Mouse (Mus musculus): Measurements from ENCODE around the gene Eif3m. TPM values are rescaled to one million over a fixed set of nuclear protein-coding genes. Genes with fewer than 3 reads are reported as not detected.
A peak's percentile ranks its signal among the peaks of the same experiment; 100 is the strongest.

Gene Eif3m
- polyA plus RNA-seq, 1 experiment: 9.0 TPM

DNA sequence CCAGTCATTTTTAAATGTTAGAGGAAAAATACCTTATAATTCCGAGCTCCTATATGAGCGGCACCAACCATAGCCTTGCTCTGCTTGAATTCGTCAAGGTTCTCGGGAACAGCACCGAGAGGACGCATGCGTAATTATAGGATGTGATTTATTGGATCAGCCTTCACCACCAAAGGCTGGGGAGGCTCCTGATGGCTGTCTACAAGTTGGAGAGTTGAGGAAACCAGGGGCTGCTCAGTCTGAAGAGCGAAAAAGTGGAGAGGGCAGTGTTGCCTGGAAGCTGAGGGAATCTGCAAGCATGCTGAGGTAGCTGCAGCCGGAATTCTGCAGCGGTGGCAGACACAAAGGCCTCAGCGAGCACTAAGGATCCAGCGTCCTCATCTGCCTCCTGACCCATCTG lies 4.4 kb upstream of the Eif3m start:
- peaks cover 23% of the 10 kb centered on the region for H3K4me1 ChIP-seq
- H3K27me3 ChIP-seq (replicated peaks): peaks cover 3% of the 10 kb centered on the region
- H3K36me3 ChIP-seq (replicated peaks; ENCODE audit: low read length): peaks cover 3% of the 10 kb centered on the region
- H3K9me3 ChIP-seq: no peaks in the 10 kb centered on the region
- no peak overlapping the region for H3K4me3 ChIP-seq (replicated peaks)
- TF ChIP-seq FLI1 (IDR thresholded peaks at IDR 0.05; ENCODE audit: low read length): no peak
- no peak for TF ChIP-seq GATA1 (IDR thresholded peaks at IDR 0.05; ENCODE audit: borderline replicate concordance, low read length)

DNA sequence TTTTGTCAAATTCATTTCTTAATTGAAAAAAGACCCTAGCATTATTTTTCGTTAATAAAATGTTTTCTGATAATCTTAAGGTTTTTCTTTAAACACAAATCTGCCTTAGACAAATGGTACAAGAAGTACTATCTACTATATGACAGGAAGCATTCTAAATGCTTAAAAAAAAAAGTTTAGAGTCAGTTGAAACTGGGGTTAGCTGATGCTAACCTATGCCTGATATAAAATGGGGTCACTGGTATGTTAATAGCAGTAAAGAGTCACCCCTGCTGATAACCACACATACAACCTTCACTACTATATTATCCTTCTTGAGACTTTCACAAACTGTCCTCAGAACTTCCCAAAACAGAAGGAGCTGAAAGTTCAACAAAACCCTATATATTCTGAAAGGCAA lies 2.6 kb upstream of the Eif3m start:
- Histone ChIP-seq H3K27me3 (replicated peaks) (peaks cover 2% of the 10 kb centered on the region), H3K4me1 (peaks cover 30% of the 10 kb centered on the region), H3K4me3 (replicated peaks) (no peak overlapping the region)

DNA sequence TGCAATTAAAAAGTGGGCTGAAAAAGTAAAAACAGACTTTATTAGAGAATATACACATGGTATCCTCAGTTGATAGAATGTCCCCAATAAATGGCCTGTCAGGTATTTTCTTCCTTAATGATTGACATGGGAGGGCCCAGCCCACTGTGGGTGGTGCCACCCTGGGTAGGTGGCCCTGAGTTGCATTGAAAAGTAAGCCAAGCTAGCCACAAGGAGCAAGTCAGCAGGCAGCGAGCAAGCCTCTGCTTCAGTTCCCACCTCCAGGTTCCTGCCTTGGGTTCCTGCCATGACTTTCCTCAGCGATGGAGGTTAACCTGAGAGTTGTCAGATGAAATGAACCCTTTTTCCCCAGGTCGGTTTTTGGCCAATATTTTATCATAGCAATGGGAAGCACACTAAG lies 922 bp upstream of the Eif3m start:
- Histone ChIP-seq H3K4me1 (peaks cover 24% of the 10 kb centered on the region), H3K9me3 (no peaks in the 10 kb centered on the region), H3K36me3 (replicated peaks; ENCODE audit: low read length) (peaks cover 16% of the 10 kb centered on the region), H3K4me3 (replicated peaks) (peak overlapping the region; percentile 15), H3K27me3 (replicated peaks) (no peaks in the 10 kb centered on the region)
- no peak for TF ChIP-seq GATA1 (IDR thresholded peaks at IDR 0.05; ENCODE audit: borderline replicate concordance, low read length)
- no peak for TF ChIP-seq FLI1 (IDR thresholded peaks at IDR 0.05; ENCODE audit: low read length)

More for the DNA sequence above, 2.6 kb upstream of the Eif3m start:
- H3K9me3 ChIP-seq: no peaks in the 10 kb centered on the region
- H3K36me3 ChIP-seq (replicated peaks; ENCODE audit: low read length): peaks cover 3% of the 10 kb centered on the region
- no peak for TF ChIP-seq GATA1 (IDR thresholded peaks at IDR 0.05; ENCODE audit: borderline replicate concordance, low read length)
- TF ChIP-seq FLI1 (IDR thresholded peaks at IDR 0.05; ENCODE audit: low read length): no peak

DNA sequence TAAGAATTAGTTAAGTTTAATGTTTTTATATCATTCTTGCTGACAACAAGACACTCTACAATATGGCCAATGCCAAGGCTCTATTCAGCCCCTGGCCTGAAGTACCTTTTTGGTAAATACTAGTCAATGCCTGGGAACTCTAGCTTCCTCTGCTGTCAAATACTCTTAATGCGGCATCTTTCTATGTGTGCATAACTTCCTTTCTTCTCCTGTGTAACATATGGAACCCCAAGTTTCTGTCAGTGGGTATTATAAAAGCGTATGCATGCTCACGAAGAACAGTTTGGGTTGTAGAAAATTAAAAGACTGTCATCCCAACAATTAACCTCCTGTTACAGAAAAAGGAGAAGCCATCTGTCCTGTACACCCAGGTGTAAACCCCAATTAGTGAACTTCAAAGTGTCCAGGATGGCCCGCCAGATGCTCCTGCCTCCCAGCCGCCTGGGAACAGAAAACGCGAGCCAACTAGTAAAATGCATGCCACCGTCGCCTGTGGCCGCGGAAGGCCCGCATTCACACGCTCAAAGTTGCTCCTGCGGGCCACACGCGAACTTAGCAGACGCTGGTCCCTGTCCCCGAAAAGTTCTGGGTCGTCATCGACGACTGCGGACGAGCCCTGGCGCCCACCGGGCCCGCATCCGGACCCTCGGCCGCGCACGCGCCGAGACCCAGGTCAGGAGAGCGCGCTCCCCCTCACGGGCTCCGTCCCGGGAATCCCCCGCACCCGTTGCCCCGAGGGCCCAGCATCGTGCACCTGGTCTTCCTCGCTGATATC lies 501 bp downstream of the Eif3m start:
- peaks cover 30% of the 10 kb centered on the region for H3K36me3 ChIP-seq (replicated peaks; ENCODE audit: low read length)
- H3K27me3 ChIP-seq (replicated peaks): no peaks in the 10 kb centered on the region
- no peak for TF ChIP-seq FLI1 (IDR thresholded peaks at IDR 0.05; ENCODE audit: low read length)
- no peak for TF ChIP-seq GATA1 (IDR thresholded peaks at IDR 0.05; ENCODE audit: borderline replicate concordance, low read length)
- H3K9me3 ChIP-seq: no peaks in the 10 kb centered on the region
- H3K4me1 ChIP-seq: peaks cover 20% of the 10 kb centered on the region
- H3K4me3 ChIP-seq (replicated peaks): peak overlapping the region; percentile 98

DNA sequence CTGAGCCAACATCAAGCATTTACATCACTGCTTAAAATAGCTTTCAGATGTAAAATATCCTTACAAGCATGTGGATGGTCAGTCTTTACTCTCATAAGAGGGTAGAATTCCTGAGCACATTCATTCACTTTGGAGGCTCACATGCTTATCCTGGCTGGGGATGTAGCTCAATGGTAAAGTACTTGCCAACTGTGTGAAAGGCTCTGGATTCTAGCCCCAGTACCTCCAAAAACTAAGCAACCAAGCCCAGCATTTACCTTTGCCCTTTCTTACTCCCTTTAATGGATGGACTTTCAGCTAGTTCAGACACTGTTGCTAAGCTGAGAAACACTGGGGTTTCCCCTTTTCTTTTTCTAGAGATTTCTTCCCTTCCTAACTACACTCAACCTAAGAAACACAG lies 9.6 kb downstream of the Eif3m start:
- TF ChIP-seq FLI1 (IDR thresholded peaks at IDR 0.05; ENCODE audit: low read length): no peak
- TF ChIP-seq GATA1 (IDR thresholded peaks at IDR 0.05; ENCODE audit: borderline replicate concordance, low read length): no peak
- Histone ChIP-seq H3K4me3 (replicated peaks) (no peak overlapping the region), H3K9me3 (no peaks in the 10 kb centered on the region), H3K36me3 (replicated peaks; ENCODE audit: low read length) (peaks cover 95% of the 10 kb centered on the region), H3K4me1 (0 out of 2 replicates have a peak, but pooled peaks cover 12% of the 10 kb centered on the region), H3K27me3 (replicated peaks) (no peaks in the 10 kb centered on the region)

DNA sequence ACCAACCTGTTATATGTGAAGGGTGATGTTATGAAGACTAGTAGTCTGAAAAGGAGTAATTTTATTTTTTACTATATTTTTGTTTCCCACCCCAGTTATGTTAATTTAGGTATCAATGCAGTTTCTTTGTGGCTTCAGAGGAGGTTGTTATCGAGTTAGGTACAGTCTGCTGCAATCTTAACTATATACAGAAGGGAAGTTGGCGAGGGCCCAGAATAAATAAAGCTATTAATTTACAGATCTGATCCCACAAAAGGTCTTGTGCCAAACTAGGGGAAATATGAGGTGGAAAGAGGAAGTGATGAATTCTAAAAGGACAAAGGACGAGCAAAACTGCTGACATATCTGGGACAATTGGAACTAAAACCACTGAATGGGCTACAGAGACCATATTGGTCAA lies 20.7 kb downstream of the Eif3m start:
- Histone ChIP-seq H3K27me3 (replicated peaks) (no peaks in the 10 kb centered on the region), H3K9me3 (no peaks in the 10 kb centered on the region), H3K36me3 (replicated peaks; ENCODE audit: low read length) (peaks cover 61% of the 10 kb centered on the region), H3K4me1 (no peaks in the 10 kb centered on the region), H3K4me3 (replicated peaks) (no peak overlapping the region)
- no peak for TF ChIP-seq FLI1 (IDR thresholded peaks at IDR 0.05; ENCODE audit: low read length)
- TF ChIP-seq GATA1 (IDR thresholded peaks at IDR 0.05; ENCODE audit: borderline replicate concordance, low read length): no peak

DNA sequence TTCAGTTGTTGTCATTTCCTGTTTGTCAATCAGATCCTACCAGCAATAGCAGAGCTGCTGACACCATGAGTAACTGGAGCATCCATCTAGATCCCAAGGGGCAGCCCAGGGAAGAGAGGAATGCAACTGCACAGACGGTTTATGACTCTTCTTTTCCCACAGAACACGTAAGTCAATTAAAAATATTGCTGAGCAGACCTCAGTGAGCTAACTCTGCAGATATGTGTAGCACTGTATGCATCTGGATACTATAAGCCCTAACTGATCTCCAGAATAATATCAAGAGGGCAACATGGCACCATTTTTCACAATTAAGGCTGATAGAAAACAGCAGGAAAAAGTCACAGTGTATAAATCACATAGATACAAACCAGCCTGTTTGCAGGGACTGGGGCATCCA lies 22.4 kb downstream of the Eif3m start:
- Histone ChIP-seq H3K9me3 (no peaks in the 10 kb centered on the region), H3K27me3 (replicated peaks) (no peaks in the 10 kb centered on the region), H3K36me3 (replicated peaks; ENCODE audit: low read length) (peaks cover 47% of the 10 kb centered on the region), H3K4me1 (no peaks in the 10 kb centered on the region), H3K4me3 (replicated peaks) (no peak overlapping the region)
- no peak for TF ChIP-seq GATA1 (IDR thresholded peaks at IDR 0.05; ENCODE audit: borderline replicate concordance, low read length)
- no peak for TF ChIP-seq FLI1 (IDR thresholded peaks at IDR 0.05; ENCODE audit: low read length)

DNA sequence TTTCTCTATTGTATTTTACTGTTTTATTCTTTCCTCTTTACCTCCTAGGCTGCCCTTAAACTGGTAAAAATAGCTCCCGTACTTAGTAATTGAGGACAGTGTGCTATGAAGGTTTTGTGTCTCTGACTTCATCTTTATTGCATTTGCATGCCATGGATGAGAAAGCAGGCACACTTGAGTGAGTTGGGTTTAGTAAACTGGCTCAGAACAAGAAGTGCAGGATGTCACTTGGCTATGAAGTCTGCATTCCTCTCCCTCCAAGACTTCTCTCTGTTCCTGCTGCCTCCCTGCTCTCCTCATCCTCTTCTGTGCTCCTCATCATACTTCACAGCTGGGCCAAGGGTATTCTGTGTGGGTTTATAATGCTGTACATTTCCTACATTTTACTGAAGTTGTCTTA lies 27.9 kb downstream of the Eif3m start:
- H3K36me3 ChIP-seq (replicated peaks; ENCODE audit: low read length): peaks cover 9% of the 10 kb centered on the region
- TF ChIP-seq FLI1 (IDR thresholded peaks at IDR 0.05; ENCODE audit: low read length): no peak
- no peak for TF ChIP-seq GATA1 (IDR thresholded peaks at IDR 0.05; ENCODE audit: borderline replicate concordance, low read length)
- H3K27me3 ChIP-seq (replicated peaks): no peaks in the 10 kb centered on the region
- H3K9me3 ChIP-seq: no peaks in the 10 kb centered on the region
- H3K4me3 ChIP-seq (replicated peaks): no peak overlapping the region
- peaks cover 4% of the 10 kb centered on the region; the same call in 1 of the 2 replicates for H3K4me1 ChIP-seq

DNA sequence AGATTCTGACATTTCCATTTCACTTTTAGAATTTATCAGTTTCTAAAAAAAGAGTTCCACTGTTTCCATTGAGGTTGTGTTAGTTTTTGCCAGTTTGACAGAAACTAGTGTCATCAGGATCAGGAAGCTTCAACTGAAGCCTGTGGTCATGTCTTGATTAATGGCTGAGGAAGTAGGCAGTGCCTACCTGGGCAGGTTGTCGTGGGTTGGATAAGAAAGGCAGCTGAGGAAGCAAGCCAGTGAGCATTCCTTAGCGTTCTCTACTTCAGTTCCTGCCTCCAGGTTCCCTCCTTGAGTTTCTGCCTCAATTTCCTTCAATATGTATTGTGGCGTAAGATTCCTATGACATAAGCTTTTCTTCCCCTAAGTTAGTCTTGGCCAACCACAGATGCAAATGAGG lies 31.1 kb downstream of the Eif3m start:
- no peaks in the 10 kb centered on the region for H3K27me3 ChIP-seq (replicated peaks)
- H3K4me1 ChIP-seq: peaks cover 4% of the 10 kb centered on the region; the same call in 1 of the 2 replicates
- H3K4me3 ChIP-seq (replicated peaks): no peak overlapping the region
- no peaks in the 10 kb centered on the region for H3K9me3 ChIP-seq
- TF ChIP-seq FLI1 (IDR thresholded peaks at IDR 0.05; ENCODE audit: low read length): no peak
- no peaks in the 10 kb centered on the region for H3K36me3 ChIP-seq (replicated peaks; ENCODE audit: low read length)

DNA sequence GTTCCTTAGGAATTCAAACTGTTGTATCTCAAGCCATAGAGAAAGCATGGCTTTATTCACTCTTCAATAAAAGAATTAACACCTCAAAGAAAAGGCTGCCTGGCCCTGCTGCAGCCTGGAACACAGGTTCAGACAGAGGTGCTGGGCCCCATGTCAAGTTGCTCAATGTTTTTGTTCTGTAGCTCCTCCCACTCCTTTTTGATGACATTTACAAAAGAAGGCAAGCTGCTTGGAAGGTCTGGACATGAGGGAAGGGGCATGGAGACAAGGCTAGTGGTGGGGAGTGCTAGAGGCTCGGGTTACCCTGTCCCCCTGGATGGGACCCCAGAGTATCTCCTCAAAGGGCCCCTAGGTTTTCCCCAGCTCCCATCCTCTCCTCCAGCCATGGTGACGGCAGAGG lies 35.2 kb downstream of the Eif3m start:
- H3K4me3 ChIP-seq (replicated peaks): no peak overlapping the region
- TF ChIP-seq GATA1 (IDR thresholded peaks at IDR 0.05; ENCODE audit: borderline replicate concordance, low read length) (no peak), FLI1 (IDR thresholded peaks at IDR 0.05; ENCODE audit: low read length) (no peak)

More for the DNA sequence above, 35.2 kb downstream of the Eif3m start:
- peaks cover 2% of the 10 kb centered on the region for H3K27me3 ChIP-seq (replicated peaks)
- no peaks in the 10 kb centered on the region for H3K36me3 ChIP-seq (replicated peaks; ENCODE audit: low read length)
- H3K9me3 ChIP-seq: no peaks in the 10 kb centered on the region
- H3K4me1 ChIP-seq: peaks cover 4% of the 10 kb centered on the region; the same call in 1 of the 2 replicates

Data from megakaryocyte, embryonic 14.5 days (primary cell).